Mouse (Mus musculus): ENCODE measurements around the gene Nol3.
"Not testable (repeated sequence)": the region's sequence is repeated elsewhere in the genome, so short reads cannot be mapped to it uniquely, and the experiment has no call there.

Nol3 gene

DNA sequence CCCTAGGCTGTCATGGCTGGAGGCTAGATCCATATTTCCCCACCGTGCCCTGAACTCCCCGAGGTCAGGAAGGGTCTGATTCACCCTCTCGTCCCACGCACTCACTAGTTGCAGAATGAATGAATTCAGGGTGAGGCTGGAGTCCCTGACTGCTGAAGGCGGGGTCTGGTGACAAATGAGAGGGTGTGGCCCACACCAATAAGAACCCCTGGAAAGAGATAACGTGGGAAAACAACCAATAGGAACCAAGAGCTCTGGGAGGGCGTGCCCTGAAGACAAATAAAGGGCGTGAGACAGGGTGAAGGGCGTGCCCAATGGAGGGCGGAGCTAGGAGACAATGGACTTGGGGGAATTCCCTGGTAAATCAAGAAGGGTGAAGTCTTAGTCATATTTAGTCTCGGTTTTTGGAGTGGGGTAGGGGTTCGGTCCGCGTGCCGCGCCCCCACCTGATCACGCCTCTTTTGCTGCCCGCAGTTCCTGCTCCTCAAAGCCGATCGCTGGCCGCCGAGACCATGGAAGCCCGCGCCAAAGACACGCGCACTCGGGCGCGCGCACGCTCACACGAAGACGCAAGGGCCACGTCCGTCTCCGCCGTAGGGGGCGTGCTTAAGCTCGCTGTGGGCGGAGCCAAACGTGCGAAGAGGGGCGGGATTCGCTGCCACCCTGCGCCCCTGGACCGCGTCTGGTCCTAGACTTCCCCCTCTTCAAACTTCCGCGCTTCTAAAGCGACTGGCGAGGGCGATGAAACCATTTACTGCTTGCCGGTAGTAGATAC is 13.2 kb downstream of the Nol3 start:
- in situ Hi-C loops (cut with MboI; ENCODE audit: low sequenced_read_pairs), result no loop called here

DNA sequence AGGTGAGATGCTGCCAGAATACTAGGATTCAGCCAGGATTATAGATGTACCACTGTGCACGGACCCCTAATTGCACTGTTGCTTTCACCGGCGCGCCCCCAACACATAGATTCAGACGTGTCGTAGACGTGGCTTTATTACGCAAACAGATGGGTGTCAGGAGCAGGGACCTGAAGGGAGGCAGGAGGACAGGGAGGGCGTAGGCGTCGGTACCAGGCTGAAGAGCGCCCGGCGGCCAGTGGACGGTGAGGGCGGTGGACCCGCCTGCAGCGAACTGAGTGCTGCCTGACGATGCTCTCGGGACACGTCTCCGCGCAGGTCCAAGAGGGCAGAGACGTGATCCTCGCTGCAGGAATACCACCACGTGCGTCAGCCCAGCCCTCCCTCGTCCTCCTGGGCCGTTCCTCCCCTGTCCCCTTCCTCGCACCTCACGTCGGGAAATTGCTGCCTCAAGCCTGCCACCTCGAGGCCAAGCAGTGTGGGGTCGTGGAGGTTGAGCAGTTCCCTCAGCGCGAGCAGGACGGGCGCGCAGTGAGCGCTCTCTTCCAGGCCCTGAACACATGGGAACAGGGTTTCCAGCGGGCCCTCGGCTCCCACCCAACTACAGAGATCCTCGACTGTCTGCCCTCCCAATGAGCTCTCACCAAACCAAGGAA is 14.0 kb downstream of the Nol3 start, which contains the start of gene 4931428F04Rik:
TSS of gene 4931428F04Rik (minus strand) at position 60 of the 656 bp plus-strand sequence.
- in situ Hi-C loops (cut with MboI; ENCODE audit: low sequenced_read_pairs), result no loop called here

DNA sequence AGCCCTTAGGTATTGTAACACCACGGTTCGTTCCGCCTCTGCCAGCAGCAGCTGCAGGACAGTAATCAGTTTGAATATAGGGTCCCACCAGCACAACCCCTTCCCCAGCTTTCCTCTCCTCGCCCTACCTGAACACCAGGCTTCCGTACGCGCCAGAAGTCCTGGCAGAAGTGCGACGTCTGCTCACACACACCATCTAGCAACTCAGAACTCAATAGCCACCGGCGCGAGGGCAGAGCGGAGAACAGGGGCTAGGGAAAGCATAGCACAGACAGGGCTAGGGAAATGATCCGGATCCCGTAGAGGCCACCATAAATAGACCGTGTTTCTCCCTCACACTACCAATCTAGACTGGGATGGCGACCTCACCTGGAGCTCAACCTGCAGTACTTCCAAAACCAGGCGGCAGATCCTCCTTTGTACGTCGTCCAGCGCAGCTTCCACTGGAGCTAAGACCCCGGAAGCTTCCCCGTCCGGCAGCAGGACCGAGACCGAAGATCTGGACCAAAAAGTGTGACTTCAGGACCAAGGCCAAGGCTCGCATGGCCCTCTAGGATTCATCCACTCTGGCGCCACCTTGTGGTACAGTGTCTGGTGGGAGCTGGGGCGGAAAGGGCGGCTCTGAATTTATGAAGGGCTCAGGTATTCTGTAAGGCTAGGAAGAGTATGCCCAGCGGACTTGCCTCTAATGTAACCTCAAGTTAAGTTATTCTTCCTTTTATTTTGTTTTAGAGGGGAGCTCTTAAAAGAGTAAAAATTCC is 14.8 kb downstream of the Nol3 start:
- in situ Hi-C loops (cut with MboI; ENCODE audit: low sequenced_read_pairs), result no loop called here

DNA sequence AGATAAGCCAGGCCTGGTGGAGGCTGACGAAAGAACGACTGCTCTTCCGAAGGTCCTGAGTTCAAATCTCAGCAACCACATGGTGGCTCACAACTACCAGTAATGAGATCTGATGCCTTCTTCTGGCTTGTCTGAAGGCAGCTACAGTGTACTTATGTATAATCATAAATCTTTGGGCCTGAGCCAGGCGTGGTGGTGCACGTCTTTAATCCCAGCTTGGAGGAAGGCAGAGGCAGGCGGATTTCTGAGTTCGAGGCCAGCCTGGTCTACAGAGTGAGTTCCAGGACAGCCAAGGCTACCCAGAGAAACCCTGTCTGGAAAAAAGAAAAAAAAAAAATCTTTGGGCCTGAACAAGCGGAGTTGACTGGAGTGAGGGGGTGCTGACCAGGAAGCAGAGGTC is 15.4 kb downstream of the Nol3 start:
- in situ Hi-C loops (cut with MboI; ENCODE audit: low sequenced_read_pairs), result not testable (repeated sequence)

DNA sequence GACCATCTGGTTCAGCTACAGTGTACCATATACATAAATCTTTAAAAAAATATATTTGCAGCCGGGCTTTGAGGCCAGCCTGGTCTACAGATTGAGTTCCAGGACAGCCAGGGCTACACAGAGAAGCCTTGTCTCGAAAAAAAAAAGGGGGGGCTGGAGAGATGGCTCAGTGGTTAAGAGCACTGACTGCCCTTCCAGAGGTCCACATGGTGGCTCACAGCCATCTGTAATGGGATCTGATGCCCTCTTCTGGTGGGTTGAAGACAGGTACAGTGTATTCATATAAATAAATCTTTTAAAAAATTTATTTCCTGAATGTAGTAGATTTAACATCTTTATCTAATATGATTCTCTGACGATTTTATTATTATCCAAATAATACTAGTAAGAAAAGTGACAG is 15.9 kb downstream of the Nol3 start:
- in situ Hi-C loops (cut with MboI; ENCODE audit: low sequenced_read_pairs), result not testable (repeated sequence)

DNA sequence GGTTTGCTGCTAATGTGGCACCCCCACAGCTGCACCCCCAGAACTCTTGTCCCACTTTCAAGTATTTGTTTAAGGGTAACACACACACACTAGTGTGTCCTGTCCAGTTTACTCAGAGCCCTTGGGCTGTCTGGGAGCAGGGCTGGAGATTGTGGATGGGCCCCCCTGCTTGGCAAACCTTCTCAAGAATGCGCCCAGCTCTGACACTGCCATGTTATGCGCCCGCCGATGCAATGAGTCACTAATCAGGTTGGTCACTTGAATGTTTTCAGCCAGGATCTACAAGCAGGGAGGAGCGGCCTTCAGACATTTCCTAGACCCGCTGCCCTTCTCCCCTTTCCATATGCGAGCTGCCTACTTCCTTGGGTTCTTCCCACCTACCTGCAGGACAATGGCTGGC is 16.5 kb downstream of the Nol3 start:
- in situ Hi-C loops (cut with MboI; ENCODE audit: low sequenced_read_pairs), result no loop called here

DNA sequence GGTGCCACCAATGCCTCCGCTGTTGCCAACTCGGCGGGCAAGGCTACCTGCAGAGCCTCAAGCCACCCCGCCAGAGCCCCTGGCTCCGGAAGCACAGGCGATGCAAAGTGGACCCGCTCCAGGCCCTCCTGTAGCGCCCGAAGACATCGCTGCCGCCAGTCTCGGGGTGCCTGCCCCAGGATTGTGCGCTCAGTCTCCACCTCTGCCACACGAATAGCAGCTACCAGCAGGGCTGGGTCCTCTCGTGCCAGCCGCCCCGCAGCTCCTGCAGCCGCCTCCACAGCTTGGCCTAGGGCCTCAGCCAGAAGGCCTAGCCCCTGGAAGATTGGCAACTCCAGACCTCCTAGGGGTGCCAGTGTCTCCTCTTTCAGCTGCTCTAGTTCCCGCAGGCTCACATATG is 17.5 kb downstream of the Nol3 start:
- in situ Hi-C loops (cut with MboI; ENCODE audit: low sequenced_read_pairs), result no loop called here

DNA sequence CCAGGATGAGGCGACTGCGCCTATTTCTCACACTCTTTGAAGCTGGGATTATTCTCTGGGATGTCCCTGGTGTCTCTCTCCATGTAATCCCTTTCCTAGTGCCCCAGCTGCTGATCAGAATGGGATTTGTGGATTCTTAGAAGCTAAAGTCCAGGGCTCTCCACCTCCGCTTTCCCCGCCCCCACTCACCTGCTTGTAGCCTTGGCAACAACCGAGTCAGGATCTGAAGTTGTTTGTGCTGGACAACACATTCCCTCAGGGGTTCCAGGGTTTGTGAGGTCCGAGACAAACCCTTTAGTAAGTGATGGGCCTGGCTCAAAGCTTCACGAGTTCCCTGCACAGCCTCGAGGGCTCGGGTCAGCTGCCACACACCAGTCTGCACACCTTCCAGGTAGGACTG is 18.8 kb downstream of the Nol3 start:
- in situ Hi-C loops (cut with MboI; ENCODE audit: low sequenced_read_pairs), result no loop called here

DNA sequence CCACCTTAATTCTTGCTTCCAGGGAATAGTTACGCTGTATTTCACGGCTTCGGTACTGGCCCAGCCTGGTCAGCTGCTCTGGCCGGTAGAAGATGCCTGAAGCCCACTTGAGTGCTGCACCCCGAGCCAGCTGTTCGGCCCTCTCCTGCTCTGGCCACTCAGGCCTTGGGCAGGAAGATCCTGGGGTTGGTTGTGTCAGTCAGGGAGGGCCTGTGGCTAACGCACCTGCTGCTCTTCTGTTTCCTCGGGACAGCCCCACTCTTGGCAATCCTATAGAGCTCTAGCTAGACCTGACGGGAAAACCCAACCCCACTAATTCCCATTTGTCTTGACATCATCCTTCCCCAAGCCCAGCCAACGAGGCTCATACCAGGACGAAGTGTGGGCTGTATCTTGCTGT is 19.3 kb downstream of the Nol3 start:
- in situ Hi-C loops (cut with MboI; ENCODE audit: low sequenced_read_pairs), result no loop called here

DNA sequence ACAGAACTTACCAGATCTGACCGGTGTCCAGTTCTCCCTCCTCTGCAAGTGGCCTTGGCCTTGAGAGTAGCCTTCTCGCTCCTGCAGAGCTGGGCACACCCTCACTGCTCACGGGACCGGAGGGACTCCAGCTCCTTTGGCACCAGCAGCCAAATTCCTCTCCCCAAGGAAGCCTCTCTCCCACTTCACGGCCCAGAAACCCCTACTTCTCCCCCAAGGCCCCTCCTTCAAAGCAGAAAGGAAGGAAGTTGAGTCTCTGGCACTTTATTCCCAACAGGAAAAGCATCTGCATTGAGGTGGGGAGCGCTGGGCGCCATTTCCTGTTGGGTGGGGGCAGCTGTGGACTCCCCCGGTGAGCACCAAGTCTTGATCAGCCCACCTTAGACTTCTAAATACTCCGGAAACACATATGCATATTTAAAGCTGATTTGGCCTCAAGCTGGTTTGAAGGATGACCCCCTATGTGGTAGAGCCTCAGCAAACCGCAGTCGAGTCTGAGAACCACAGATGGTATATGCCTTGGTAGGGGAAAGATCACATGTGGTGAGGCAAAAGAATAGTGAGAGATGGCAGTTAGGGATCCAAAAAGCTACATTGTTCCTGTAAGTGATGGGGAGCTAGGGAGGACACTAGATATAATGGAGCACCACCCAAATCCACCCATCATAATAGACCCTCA is 20.1 kb downstream of the Nol3 start, which contains the start of gene Exoc3l:
TSS of gene Exoc3l (minus strand) at position 207 of the 679 bp plus-strand sequence.
- in situ Hi-C loops (cut with MboI; ENCODE audit: low sequenced_read_pairs), result no loop called here

DNA sequence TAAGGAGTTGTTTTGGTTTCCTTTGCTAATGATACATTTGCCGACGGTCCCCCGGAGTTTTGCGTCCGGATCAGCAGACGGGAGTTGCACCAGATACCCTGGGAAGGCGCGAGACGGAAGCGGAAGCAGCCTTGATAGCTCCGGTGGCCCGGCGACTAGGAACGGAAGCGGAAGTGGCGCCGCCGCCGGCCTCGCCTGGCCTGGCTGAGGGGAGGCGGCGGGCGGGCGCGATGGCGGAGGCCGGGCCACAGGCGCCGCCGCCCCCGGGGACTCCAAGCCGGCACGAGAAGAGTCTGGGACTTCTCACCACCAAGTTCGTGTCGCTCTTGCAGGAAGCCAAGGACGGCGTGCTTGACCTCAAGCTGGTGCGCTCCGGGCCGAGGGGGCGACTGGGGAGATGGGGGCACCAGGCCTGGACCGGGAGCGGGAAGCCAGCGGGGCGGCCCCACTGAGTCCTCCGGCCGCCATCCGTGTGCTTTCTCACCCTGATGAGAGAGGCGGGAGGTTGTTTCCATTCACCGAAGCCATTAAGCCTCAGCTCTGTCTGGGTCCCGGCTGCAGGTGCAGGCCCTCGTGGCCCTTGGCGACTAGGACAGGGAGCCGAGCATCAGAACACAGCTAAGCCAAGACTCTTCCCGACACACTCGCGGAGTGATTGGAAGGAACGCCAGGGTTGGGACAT is 21.7 kb downstream of the Nol3 start, which contains the start of gene E2f4:
TSS of gene E2f4 (plus strand) at position 153 of the 682 bp plus-strand sequence.
- in situ Hi-C loops (cut with MboI; ENCODE audit: low sequenced_read_pairs), result no loop called here

DNA sequence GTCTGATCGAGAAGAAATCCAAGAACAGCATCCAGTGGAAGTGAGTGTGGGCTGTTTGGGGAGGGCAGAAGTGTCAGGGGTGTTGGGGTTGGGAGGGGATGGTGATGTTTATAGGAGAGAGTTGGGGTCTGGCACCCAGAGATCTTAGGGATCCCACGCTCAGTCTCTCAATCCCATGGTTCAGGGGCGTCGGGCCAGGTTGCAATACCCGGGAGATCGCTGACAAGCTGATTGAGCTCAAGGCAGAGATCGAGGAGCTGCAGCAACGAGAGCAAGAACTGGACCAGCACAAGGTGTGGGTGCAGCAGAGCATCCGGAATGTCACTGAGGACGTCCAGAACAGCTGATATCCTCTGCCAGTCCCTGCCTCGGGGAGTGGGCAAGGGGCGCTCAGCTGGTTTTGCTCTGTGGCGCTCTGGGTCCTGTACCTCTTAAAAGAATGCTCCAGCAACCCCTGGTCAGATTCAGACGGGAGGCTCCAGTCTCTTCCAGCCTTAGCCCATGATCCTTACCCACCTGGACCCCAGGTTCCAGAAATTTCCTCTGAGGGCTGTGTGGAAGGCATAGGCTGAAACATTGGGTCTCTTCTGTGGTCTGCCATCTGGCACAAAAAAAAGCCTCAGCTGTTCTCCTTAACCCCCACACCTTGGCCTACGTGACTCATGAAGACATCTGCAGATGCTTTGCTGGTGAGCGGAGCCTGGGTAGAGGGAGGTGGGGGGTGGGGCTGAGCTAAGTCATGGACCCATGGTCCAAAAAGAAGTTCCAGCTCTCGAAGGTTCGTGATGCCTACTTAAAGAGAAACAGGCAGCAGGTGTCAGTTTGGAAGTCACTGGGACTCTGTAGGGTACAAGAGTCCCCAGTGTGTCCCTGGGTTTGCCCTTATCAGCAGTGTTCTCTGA is 22.7 kb downstream of the Nol3 start:
- in situ Hi-C loops (cut with MboI; ENCODE audit: low sequenced_read_pairs), result no loop called here

DNA sequence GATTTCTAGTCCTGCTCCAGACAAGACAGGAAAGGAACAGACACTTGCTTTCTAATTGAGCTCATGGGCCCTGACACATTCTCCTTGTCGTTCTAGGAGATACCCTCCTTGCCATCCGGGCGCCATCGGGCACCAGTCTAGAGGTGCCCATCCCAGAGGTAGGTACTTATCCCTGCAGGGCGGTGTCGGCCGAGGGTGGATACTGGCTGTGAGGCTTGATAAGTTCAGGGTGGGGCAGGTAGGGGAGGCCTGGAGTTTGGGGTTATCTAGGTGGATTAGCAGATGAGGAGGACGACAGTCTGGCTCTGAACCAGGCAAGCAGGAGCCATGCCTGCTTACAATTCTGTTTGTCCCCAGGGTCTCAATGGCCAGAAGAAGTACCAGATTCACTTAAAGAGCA is 24.0 kb downstream of the Nol3 start:
- in situ Hi-C loops (cut with MboI; ENCODE audit: low sequenced_read_pairs), result no loop called here

DNA sequence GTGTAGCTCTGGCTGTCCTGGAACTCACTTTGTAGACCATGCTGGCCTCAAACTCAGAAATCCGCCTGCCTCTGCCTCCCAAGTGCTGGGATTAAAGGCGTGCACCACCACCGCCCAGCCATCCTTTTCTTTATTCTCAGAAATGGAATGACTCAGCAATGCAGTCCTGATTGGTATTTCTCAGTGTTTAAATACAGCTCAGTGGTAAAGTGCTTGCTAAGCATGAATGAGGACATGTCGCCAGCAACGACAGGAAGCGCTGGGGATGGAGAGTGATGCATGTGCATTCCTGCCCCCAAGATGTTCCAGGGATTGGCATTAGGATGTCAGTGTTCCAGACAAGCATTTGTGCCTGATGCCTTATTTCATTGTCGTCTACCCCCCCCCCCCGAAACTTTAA is 27.5 kb downstream of the Nol3 start:
- in situ Hi-C loops (cut with MboI; ENCODE audit: low sequenced_read_pairs), result no loop called here

DNA sequence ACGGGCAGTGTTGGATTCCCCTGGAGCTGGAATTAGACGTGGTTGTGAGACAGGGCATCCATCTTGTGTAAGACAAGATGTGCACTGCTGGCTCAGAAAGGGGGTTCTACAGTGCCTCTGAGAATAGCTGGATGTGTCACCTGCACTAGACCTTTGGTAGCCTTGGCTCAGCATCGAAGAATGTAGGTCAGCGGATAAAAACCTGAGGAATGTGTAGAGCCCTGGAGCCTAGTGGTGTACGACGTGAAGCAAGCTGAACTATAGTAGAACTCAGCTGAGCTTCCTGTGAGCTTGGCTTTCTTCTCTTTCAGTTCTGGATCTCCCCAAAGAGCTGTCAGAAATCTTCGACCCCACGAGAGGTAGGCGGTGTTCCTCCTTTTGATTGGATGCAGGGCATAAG is 27.9 kb downstream of the Nol3 start:
- in situ Hi-C loops (cut with MboI; ENCODE audit: low sequenced_read_pairs), result no loop called here

DNA sequence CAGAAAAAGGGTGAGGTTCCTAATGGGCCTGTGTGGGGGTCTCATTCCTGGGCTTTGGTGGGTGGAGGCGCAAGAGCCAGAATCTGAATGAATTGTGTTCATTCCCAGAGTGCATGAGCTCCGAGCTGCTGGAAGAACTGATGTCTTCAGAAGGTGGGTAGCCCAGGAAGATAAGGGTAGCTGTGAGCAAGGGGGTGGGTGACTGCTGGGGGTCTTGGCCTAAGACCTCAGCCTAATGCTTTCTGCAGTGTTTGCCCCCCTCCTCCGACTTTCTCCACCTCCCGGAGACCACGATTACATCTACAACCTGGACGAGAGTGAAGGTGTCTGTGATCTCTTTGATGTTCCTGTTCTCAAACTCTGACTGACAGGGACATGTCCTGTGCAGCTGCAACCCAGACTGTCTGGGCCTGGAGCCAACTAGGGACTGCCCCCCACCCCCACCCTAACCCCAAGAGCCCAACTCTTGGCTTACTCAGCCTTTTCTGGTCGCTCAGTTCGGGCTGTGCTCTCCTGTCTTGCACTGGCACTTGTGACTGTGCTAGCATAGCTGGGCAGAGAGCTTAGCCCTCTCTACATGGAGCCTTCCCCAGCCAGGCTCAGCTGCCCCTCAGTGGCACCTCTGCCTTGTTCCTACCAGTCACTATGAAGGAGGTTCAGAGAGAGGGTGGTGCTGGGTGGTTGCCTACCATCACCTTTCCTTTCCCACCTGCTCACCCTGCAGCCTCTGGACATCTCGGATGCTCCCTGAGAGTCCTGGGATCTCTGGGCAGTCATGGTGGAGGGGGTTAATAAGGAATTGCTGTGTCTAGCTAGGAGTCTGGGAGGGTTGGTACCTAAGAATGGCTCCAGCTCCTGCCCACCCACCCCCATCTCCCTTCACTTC is 28.6 kb downstream of the Nol3 start:
- in situ Hi-C loops (cut with MboI; ENCODE audit: low sequenced_read_pairs), result no loop called here

DNA sequence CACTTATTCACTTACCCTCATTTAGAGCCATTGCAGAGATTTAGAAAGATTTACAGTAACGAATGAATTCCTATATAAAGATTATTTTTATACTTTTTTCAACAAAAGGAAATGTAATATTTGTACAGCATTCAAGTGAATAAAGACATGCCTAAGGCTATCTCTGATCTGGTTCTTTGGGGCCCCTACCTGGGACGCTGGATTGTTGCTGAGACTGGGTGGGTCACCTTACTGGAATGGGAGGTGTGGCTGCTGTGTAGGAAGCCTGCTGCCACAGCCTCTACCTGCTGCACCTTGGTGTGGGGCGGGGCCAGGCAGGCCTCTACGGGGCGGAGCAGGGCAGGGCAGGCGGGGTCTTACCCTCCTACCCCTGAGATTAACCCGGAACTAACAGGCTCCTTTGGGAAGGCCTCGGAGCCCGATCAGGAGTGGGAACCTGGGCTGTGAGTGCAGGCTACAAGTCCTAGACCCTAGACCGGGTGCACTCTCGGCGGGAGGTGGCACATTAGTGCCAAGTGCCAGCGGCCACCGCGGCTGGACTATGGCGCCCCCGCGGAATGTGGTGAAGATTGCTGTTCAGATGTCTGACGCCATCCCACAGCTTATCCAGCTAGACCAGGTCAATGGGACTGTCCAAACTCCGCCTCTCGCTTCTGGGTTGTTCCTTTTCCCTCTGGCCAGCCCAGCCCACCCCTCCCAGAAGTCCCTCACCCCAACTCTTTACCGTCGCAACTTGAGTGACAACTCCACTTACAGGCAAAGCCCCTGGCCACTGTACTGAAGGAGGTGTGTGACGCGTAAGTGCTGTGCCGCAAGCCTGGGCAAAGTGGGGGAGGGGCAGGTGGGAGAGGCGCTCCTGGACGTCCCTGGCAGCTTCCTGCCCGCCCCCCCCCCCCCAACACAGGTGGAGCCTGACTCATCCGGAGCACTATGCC is 29.5 kb downstream of the Nol3 start, which contains the start of gene Elmo3:
TSS of gene Elmo3 (plus strand) at position 391 of the 935 bp plus-strand sequence.
- in situ Hi-C loops (cut with MboI; ENCODE audit: low sequenced_read_pairs), result no loop called here
